Mouse (Mus musculus): Measurements from ENCODE around the gene Arap2.

The Arap2 gene

DNA sequence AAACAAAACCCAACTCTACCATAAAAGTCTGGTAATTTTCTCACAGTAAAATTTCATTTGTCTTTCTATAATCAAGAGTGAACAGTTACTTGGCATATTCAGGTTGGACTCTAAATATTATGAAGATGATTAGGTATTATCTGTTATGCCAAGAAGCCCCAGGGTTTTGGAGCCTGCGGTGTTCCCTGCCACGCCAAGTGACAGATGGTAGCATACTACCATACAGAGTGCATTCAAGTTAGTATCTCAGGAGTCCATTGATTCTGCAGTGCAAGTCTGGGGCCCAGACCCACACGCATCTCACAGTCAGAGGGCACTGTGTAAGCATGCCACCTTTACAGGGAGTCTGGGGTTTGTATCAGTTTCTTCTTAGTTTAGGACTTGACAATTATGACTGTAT lies 129.6 kb downstream of the Arap2 start:
- DNase-seq (ENCODE audit: low spot score in 2 of 2), result no peak

DNA sequence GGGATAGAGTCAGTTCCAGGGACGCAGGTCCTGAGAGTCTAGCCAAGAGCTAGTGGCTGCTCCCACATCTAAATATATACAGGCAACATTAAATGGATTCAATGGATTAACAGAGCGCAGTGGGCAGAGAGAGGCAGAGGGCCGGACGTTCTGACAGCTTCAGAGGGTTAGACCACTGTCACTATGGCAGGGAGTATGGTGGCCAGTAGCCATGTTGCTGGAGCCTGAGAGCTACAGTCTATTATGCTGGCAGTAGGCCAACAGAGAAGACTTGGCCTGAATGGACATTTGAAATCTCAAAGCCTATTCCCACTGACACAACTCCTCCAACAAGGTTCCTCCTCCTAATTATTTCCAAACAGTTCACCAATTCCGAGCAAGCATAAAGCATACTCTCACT lies 137.1 kb downstream of the Arap2 start:
- DNase-seq (ENCODE audit: low spot score in 2 of 2), result no peak

DNA sequence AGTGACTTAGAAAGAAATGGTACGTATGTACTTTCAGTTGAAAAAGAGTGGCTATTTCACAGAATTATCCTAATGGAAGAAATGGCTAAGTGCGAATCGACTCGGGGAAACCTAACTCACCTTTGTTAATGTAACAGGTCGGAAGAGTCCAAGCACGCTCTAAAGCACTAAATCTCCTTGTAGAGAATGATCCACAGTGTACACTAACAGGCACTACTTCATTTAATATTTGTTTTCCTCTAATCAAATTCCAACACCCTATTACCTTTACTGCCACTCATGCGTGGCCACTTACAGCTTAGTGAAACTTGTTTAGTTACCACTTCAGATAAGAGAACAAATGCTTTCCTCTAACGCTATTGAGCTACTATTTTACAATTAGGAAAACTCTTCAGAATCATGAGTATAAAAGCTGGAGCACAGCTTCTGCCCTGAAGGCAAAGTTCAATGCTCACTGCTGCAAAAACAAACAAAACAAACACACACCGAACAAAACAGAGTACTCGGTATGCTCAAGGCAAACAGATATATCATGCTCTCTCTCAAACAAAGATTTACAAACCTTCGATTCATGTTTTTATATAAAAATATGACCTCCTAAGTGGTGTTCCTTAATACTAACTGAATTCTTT lies 143.0 kb downstream of the Arap2 start:
- DNase-seq (ENCODE audit: low spot score in 2 of 2), result no peak

DNA sequence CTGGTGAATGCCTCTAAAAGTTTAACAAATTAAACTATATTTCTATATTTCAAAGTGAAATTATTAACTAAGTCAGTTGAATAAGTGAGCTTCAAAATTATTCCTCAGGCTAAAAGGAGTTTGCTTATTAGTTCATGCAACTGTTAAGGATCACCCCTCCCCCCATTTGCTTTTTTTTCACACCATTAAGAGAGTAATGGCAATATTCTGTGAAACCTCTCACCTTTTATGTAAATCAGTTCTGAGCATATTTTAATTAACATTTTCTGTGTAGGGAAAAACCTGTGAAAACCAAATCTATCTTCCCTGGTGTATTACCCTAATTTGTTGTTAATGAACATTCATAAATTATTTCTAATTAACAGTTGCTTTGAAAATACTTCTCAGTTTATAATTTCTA lies 147.7 kb downstream of the Arap2 start:
- DNase-seq (ENCODE audit: low spot score in 2 of 2), result no peak

DNA sequence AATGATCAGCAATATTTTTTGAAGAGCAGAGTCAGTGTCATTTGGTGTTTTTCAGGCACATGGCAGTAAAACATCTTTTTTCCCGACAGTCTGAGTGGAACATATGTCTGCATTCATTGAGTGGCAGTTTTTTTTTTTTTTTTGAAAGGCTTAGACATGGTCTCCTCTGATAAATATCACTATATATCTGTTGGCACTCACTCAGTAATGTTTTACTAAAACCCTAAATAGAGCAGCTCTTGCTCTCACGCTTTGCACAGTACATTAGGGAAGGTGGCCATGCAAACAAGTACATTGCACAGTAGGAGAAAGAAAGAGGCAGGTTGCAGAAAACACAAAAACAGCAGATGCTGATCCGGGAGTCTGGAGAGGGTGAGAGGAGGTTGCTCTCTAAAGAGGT lies 154.0 kb downstream of the Arap2 start:
- DNase-seq (ENCODE audit: low spot score in 2 of 2), result no peak

DNA sequence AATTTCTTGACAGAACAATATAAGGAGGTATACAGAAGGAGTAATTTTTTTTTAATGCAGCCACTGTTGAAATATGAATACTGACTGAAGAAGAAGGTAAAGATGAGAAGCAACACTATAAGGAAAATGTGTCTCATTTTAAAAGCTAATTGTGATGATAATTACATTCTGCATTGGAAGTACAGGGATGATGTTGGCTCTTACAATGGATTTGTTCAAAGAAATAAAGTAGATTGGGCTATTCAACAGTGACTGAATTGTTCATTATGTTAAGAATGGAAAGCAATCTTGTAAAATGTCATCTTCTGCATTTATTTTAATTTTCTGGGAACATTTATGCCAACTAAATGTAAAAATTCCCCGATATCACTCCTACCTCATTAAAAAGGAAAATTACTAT lies 178.6 kb downstream of the Arap2 start:
- no peak for DNase-seq (ENCODE audit: low spot score in 2 of 2)

DNA sequence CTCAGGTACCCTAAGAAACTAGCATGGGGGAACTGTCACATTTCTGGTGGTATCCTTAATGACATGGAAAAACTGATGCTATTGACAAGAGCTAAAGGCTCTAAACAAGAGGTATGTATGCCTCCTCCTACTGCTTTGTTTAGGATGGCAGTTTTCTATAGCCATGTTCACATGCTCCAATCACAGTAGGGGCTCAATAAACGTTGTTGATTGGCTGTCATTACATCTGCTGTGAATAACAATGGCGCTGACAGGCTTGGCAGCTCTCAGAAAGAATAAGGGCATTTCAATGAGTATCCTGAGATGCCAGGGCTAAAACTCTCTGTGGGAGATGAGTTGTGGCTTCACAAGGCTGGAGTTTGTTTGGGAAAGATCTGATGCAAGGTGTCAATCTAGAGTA lies 183.3 kb downstream of the Arap2 start:
- DNase-seq (ENCODE audit: low spot score in 2 of 2), result no peak

DNA sequence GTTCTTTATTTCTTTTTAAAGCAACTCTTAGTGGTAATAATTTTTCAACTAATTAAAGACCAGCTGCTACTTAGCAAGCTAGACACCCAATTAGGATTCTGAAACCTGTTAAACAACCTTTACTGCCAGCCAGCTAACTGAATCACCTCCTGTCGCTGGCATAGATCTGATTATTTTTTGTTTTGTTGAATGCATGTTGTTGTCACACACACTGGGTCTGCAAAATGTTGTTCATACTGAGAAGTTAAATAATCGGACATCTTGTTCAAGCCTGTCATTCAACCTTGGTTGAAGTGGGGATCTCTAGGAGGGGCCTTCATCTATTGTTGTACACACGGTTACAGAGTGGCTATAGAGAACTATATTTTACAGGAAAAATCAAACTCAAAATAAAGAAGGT lies 184.3 kb downstream of the Arap2 start:
- no peak for DNase-seq (ENCODE audit: low spot score in 2 of 2)

DNA sequence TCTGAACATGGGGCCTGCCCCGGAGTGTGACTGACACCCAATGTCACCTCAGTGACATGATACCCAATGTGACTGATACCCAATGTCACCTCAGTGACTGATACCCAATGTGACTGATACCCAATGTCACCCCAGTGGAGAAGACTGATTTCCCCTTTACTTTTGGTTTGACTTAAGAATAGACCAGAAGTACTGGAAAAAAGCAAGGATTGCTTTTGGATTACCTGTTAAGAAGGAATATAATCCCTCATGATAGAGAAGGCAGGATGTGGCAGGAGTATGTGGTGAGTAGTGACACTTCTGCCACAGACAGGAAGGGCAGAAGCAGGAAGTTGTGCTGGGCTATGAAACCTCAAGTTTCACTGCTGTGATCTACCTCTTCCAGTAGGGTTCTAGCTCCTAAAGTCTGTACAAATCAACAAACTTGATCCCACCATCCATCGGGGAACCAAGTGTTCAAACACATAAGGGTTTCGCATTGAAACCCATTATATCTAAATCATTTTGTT lies 191.6 kb downstream of the Arap2 start:
- no peak for DNase-seq (ENCODE audit: low spot score in 2 of 2)
